Mouse (Mus musculus) liver, embryonic 14.5 days (tissue): ENCODE data around the gene Gm20662.

Experiments
- CTCF ChIP-seq: IDR thresholded peaks from 2 replicates; pipeline ENCODE4 v1.5.1; 2016; ENCODE audit warnings: antibody characterized with exemption, low read depth, control low read depth
- EP300 ChIP-seq: IDR thresholded peaks from 2 replicates; pipeline ENCODE4 v1.6.1; 2016; ENCODE audit warnings: antibody characterized with exemption, low read depth

DNA sequence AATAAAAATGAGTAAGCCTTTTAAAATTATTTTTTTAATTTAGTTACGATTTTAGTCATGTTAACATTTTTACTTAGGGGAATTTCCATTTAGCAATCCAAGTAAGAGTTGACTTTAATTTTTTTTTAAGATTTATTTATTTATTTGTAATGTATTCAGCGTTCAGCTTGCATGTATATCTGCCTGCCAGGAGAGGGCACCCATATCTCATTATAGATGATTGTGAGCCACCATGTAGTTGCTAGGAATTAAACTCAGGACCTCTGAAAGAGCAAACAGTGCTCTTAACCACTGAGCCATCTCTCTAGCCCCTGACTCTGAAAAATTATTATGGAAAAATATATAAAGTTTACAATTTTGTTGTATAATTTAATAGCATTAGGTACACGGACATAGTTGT lies 30.4 kb downstream of the Gm20662 start:
- TF ChIP-seq EP300, result no peak
- TF ChIP-seq CTCF, result peak; percentile 18; the same call in 1 of the 2 replicates
